Mouse (Mus musculus): ENCODE data around the gene Krcc1.

Gene Krcc1

GRCm38 (mm10) chr6:71271389-71272315 lies at the start of gene Krcc1:
TSS of gene Krcc1 (plus strand) at chr6:71271677.
- ChIA-PET CTCF (interaction anchor here (0.6 to 1.8 kb wide), 14 partner anchors 22 to 552 kb away, joined by 3 to 5 read pairs (median 4); no protein-coding TSS in a partner anchor), POLR2A (interaction anchor here in 3 of 4 experiments (0.6 to 3.8 kb wide), 88 partner anchors 8 to 1283 kb away, joined by 3 to 72 read pairs (median 5); partner anchors contain the start of genes Kdm3a (in 3 of the 3), Chmp3 (in 2 of the 3), Immt (in 2 of the 3) and Rmnd5a (in 2 of the 3))

DNA sequence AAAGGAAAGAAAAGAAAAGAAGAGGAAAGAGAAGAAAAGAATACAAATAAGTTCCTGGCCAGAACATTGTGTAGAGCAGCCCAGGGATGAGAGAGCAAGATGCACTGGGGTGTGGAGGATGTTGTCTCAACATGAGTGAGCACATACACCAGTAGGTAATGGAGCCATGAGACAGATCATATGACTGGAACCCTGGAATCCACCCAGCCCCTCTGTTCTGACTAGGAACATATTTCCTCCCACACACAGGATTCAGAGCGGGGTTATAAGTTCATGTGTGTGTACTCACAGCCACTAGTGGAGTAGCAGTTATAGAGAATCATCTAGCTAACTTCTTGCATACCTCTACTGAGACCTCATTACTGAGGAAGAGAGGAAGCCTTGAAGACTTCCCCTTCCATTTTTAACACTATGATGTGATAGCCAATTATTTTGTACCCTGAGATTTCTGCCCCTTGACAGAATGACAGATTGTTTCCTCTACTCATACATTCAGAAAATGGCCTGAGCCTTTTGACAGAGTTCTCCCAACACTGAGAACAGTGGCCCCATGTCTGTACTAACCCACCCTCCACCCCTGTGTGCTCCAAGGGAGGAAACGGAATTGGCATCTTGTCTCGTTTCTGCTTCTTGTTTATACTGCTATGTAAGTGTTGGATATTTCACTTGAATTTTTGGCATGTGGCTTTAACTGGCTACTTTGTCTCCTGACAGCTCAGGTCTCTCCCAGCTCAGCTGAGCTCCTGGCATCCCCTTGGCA lies 47.1 kb upstream of the Krcc1 start:
- ChIA-PET CTCF (interaction anchor here in 1 of 4 experiments (0.5 kb wide), 1 partner anchor 104 kb away, joined by 7 read pairs; no protein-coding TSS in a partner anchor), POLR2A (interaction anchor here in 2 of 4 experiments (0.9 to 1.5 kb wide), 2 partner anchors 10 to 48 kb away, joined by 3 to 6 read pairs; no protein-coding TSS in a partner anchor)

GRCm38 (mm10) chr6:71226544-71226943 lies 44.9 kb upstream of the Krcc1 start:
- ChIA-PET POLR2A (interaction anchor here in 3 of 4 experiments (0.9 to 1.8 kb wide), 7 partner anchors 18 to 214 kb away, joined by 3 to 5 read pairs (median 3); partner anchors contain the start of gene Krcc1 (in 1 of the 3)), CTCF (interaction anchor here in 1 of 4 experiments (0.6 kb wide), 1 partner anchor 621 kb away, joined by 5 read pairs; no protein-coding TSS in a partner anchor)

DNA sequence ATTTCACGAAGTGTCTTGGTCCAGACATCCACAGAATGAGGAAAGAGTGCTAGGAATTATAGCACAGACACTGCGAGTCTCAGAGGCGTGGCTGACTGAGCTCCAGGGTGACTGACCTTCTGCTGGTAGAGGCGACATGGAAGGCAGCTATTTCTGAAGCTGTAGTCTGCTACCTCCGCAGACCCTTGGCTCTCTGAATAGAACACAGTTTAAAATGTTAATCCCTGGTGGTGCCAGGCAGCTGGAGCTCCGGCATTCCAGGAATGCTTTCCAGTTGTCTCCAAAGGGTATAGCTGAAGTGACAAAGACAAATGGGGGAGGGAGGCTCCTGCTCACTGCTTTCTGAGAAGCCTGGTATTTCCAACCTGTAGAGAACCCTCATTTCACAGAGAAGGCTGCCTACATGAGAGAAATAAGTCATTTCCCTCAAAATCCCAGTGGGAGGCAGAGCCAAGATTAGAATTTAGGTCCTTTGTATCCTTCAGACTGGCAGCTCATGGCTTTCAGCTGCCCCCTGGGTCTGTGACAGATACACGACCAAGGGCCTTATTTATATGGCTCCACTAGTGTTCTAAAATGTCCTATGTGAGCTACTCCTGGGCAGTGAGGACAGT lies 44.2 kb upstream of the Krcc1 start:
- ChIA-PET POLR2A (interaction anchor here in 3 of 4 experiments (0.6 to 1.8 kb wide), 14 partner anchors 9 to 1675 kb away, joined by 3 to 8 read pairs (median 3); partner anchors contain the start of genes Kdm3a (in 1 of the 3) and Krcc1 (in 1 of the 3)), CTCF (interaction anchor here in 2 of 4 experiments (0.5 to 0.6 kb wide), 2 partner anchors 111 to 621 kb away, joined by 3 to 5 read pairs; no protein-coding TSS in a partner anchor)

GRCm38 (mm10) chr6:71235121-71235520 lies 36.4 kb upstream of the Krcc1 start:
- ChIA-PET CTCF (interaction anchor here in 2 of 4 experiments (0.6 to 1.1 kb wide), 2 partner anchors 11 to 37 kb away, joined by 3 to 8 read pairs; no protein-coding TSS in a partner anchor), POLR2A (interaction anchor here in 3 of 4 experiments (0.6 to 1.6 kb wide), 7 partner anchors 14 to 468 kb away, joined by 3 to 4 read pairs (median 4); no protein-coding TSS in a partner anchor)

DNA sequence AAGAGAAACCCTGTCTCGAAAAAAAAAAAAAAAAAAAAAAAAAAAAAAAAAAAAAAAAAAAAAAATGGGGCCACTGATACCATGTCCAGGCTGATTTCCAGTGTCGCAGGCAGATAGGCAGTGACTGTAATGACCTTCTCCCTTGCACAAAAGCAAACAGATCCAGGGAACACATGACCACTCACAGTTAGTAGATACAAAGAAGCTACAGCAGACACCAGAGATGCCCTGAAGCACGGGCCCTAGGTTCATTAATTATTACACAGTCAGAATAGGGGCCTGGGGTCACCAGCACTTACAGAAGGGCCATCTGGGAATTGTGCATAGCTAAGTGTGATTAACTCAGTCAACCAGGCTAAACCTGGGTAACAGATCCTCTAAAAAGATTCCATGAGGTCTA lies 35.5 kb upstream of the Krcc1 start:
- CTCF ChIA-PET, result interaction anchor here in 2 of 4 experiments (0.6 to 1.1 kb wide), 2 partner anchors 11 to 38 kb away, joined by 3 to 8 read pairs; no protein-coding TSS in a partner anchor

GRCm38 (mm10) chr6:71236506-71236905 lies 35.0 kb upstream of the Krcc1 start:
- POLR2A ChIA-PET, result interaction anchor here in 3 of 4 experiments (0.6 to 1.7 kb wide), 9 partner anchors 9 to 80 kb away, joined by 3 to 10 read pairs (median 4); partner anchors contain the start of gene Krcc1 (in 2 of the 3)
- CTCF ChIA-PET, result interaction anchor here in 1 of 4 experiments (0.6 to 0.7 kb wide), 2 partner anchors 12 to 515 kb away, joined by 3 read pairs; no protein-coding TSS in a partner anchor

More for the DNA sequence above, 35.5 kb upstream of the Krcc1 start:
- POLR2A ChIA-PET, result interaction anchor here in 3 of 4 experiments (0.6 to 1.7 kb wide), 11 partner anchors 9 to 328 kb away, joined by 3 to 10 read pairs (median 4); partner anchors contain the start of gene Krcc1 (in 2 of the 3)

- CTCF ChIA-PET, result interaction anchor here in 1 of 4 experiments (0.6 to 0.7 kb wide), 2 partner anchors 12 to 514 kb away, joined by 3 read pairs; no protein-coding TSS in a partner anchor
- POLR2A ChIA-PET, result interaction anchor here in 2 of 4 experiments (0.7 to 1.7 kb wide), 4 partner anchors 10 to 471 kb away, joined by 3 to 6 read pairs (median 4); partner anchors contain the start of gene Krcc1 (in 1 of the 2)
Measured at GRCm38 (mm10) chr6:71237031-71237431, 34.4 kb upstream of the Krcc1 start.

DNA sequence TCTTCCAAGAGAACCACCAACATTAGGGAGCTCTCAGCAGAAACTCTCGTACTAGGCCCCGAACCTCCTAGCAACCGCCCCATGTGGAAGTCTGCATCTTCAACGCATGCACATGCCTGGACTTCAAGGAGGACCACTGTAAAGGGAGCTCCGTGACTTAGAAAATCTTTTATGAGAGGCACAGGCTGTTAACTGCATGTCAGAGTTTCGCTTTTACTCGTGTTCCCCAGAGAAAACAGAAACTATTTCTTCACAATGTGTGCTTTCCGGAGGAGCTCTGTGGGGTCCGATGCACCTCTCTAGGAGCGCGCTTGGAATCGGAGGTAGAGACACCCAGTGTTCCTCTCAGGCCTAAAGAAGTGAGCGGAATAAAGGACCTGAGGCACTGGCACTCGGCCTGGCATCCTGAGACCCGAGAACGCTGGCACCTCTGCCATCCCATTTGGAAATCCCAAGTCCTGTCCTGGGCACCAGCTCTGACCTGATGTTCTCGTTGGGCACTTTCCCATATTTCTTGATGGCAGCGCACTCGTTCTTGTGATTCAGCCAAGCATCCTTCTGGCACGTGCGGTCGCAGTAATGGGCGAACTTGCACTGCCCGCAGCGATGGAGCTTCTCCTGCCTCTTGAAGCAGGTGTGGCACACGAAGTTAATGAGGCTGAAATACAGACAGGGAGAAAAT lies 32.3 kb upstream of the Krcc1 start:
- POLR2A ChIA-PET, result interaction anchor here in 3 of 4 experiments (0.5 to 2.0 kb wide), 11 partner anchors 9 to 409 kb away, joined by 3 to 5 read pairs (median 3); partner anchors contain the start of gene Krcc1 (in 1 of the 3)
- CTCF ChIA-PET, result interaction anchor here in 3 of 4 experiments (0.6 to 1.6 kb wide), 3 partner anchors 60 to 96 kb away, joined by 3 to 4 read pairs (median 3); no protein-coding TSS in a partner anchor

- ChIA-PET POLR2A (interaction anchor here in 3 of 4 experiments (0.8 to 2.0 kb wide), 5 partner anchors 19 to 392 kb away, joined by 3 to 4 read pairs (median 3); partner anchors contain the start of genes Kdm3a (in 1 of the 3) and Krcc1 (in 1 of the 3)), CTCF (no interaction called here)
Measured at GRCm38 (mm10) chr6:71240831-71241230, 30.6 kb upstream of the Krcc1 start.

DNA sequence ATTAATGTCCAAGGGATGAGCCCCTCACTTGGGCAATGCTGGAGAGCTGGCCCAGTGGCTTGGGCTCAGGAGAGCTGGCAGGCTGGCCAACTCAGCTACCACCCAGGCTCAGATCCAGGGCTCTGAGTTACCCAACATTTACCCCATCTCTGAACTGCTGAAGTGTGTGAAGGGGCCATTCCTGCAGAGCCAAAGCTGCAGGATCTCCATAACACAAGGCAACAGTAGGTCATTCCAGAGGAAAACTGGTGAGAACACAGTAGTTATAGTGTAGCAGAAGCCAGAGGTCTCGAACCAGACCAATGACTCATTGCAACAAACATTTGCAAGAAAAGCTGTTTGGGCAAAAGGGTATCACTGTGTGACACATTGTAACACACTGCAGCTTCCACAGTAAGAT lies 28.7 kb upstream of the Krcc1 start:
- ChIA-PET CTCF (no interaction called here), POLR2A (interaction anchor here in 1 of 4 experiments (1.5 kb wide), 1 partner anchor 182 kb away, joined by 3 read pairs; no protein-coding TSS in a partner anchor)

DNA sequence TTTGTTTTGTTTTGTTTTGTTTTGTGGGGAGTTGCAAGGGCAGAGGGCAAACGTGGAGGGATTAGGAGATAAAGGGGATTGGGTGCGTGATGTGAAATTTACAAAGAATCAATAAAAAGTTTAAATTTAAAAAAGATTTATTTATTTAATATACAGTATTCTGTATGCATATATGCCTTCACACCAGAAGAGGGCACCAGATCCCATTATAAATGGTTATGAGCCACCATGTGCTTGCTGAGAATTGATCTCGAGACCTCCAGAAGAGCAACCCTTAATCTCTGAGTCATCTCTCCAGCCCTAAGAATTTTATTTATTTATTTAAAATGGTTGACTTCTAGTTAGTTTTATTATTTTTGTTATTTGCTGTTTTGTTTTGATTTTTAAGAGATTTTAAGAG lies 28.2 kb upstream of the Krcc1 start:
- CTCF ChIA-PET, result interaction anchor here in 1 of 4 experiments (1.1 kb wide), 1 partner anchor 18 kb away, joined by 3 read pairs; no protein-coding TSS in a partner anchor
- POLR2A ChIA-PET, result interaction anchor here in 1 of 4 experiments (1.5 kb wide), 1 partner anchor 182 kb away, joined by 3 read pairs; no protein-coding TSS in a partner anchor

DNA sequence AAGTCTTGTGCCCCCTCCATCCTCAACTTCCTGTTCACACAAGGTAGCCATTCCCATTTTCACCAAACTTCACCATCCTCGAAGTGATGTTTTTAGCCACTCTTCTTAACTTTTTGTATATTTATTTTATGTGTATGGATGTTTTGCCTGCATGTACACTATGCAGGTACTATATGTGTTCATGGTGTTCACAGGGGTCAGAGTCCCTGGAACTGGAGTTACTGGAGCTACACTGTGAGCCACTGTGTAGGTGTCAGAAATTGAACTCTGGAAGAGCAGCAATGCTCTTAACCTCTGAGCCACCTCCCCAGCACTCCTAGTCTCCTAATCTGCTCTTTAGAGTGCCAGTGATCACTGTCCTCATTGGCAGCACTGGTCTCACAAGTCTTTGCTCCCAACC lies 23.1 kb upstream of the Krcc1 start:
- POLR2A ChIA-PET, result interaction anchor here in 2 of 4 experiments (0.9 to 1.4 kb wide), 4 partner anchors 12 to 23 kb away, joined by 3 to 10 read pairs (median 4); partner anchors contain the start of gene Krcc1 (in 1 of the 2)

GRCm38 (mm10) chr6:71249615-71250014 lies 21.9 kb upstream of the Krcc1 start:
- CTCF ChIA-PET, result no interaction called here
- POLR2A ChIA-PET, result interaction anchor here in 2 of 4 experiments (1.3 to 1.4 kb wide), 2 partner anchors 19 to 21 kb away, joined by 3 to 4 read pairs; no protein-coding TSS in a partner anchor

More for the DNA sequence above, 23.1 kb upstream of the Krcc1 start:
- CTCF ChIA-PET, result no interaction called here

DNA sequence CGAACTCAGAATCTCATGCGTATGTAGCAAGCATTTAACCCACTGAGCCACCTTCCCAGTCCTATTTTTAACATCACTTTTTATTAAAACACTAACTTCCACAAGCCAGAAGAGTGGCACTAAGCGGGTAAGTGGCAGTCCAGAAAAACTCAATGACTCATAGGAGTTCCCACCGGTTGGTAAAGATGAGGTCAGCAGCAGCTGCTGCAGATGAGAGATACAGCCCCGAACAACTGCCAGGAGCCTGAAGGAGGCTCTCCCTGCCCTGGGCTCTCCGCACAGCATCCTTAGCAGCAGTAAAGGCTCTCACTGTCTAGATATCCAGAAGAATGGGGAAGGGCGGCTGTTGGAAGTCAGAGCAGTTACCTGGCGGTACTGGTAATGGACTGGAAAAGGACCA lies 20.5 kb upstream of the Krcc1 start:
- POLR2A ChIA-PET, result no interaction called here
- CTCF ChIA-PET, result no interaction called here

DNA sequence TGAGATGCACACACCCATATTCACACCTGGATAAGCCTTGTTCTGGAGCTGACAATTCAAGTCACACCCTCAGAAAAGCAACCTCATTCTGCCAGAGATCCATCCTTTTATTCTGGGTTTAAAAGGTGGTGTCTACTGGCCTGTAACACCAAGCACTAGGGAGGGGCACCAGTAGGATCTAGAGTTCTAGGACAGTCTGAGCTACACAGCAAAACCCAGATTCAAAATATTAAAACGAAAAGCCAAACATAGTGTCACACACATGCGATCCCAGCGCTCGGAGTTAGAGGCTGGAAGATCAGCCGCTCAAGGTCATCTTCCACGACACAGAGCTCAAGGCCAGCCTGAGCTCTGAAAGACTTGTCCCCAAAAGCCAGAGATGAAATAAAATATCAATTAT lies 17.0 kb upstream of the Krcc1 start:
- CTCF ChIA-PET, result interaction anchor here in 1 of 4 experiments (1.5 kb wide), 1 partner anchor 105 kb away, joined by 3 read pairs; no protein-coding TSS in a partner anchor

More for the DNA sequence above, 17.0 kb upstream of the Krcc1 start:
- POLR2A ChIA-PET, result interaction anchor here in 3 of 4 experiments (0.7 to 1.4 kb wide), 5 partner anchors 9 to 17 kb away, joined by 3 to 5 read pairs (median 4); partner anchors contain the start of gene Krcc1 (in 1 of the 3)
